In the genomic region with DNA sequence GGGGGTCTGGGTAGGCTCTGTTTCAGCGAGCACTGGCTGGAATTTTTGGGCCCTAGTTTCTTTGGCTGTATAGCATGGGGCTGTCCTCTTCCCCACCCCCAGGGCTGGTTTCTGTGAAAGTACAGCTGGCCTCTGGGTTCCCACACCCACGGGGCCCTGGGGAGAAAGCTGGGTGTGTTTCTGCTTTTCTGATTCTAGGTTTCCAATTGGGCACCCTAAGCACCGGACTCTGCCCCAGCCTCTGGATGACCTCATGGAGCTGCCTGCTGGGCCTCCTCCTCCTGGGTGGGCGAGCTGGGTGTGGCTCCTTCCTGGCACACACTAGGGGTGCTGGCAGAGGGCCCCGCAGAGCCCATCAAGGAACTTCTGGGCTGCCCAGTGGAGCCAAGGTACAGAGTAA, we compare ENCODE assay signal across 8 mouse cellular contexts. TPM values are rescaled to one million over a fixed set of nuclear protein-coding genes. Genes with fewer than 3 reads are reported as not detected.
DNase-seq lines count a peak whose midpoint lies in the region; ATAC-seq and TF ChIP-seq lines count a peak whose summit lies in the region.

No protein-coding gene starts in this region.

- no peaks in the 10 kb centered on the region for H3K27me3 ChIP-seq in liver, postnatal 0 days (ENCODE audit: insufficient read depth, low read length)
- H3K27me3 ChIP-seq in stomach, postnatal 0 days (ENCODE audit: control insufficient read depth, insufficient read depth, low read length), result no peaks in the 10 kb centered on the region
- H3K27me3 ChIP-seq in forebrain, postnatal 0 days (ENCODE audit: insufficient read depth, low read length), result no peaks in the 10 kb centered on the region

- peak; percentile 88 for ATAC-seq in liver, postnatal 0 days
- ATAC-seq in stomach, postnatal 0 days (ENCODE audit: low FRiP score, low TSS enrichment), result peak; percentile 88
- ATAC-seq in activated CD4-positive, CD25-positive, alpha-beta regulatory T cell, adult 4 months, result no peak
- no peak for ATAC-seq in forebrain, postnatal 0 days

- H3K4me3 ChIP-seq in brown adipose tissue, adult 24 weeks (ENCODE audit: insufficient read depth, low read depth, low read length), result no peak overlapping the region
- H3K4me3 ChIP-seq in liver, postnatal 0 days (ENCODE audit: low read depth, low read length), result no peak overlapping the region
- H3K4me3 ChIP-seq in stomach, postnatal 0 days (ENCODE audit: low read depth, low read length), result no peak overlapping the region
- H3K4me3 ChIP-seq in forebrain, postnatal 0 days (ENCODE audit: low read depth, low read length), result no peak overlapping the region

- peak; percentile 54 for DNase-seq in 3134 (ENCODE audit: extremely low read depth, insufficient read length, low spot score)
- DNase-seq in heart, postnatal 36 days, result peak; percentile 54 to 60
- peak; percentile 73 for DNase-seq in liver, postnatal 0 days
- DNase-seq in stomach, postnatal 0 days (ENCODE audit: low spot score), result peak; percentile 93
- no peak for DNase-seq in forebrain, postnatal 0 days
- DNase-seq in cerebellum, adult 18-20 months, result no peak

- H3K36me3 ChIP-seq in liver, postnatal 0 days (replicated peaks; ENCODE audit: insufficient read depth, low read length), result no peaks in the 10 kb centered on the region
- no peaks in the 10 kb centered on the region for H3K36me3 ChIP-seq in stomach, postnatal 0 days (ENCODE audit: control insufficient read depth, insufficient read depth, low read length)
- no peaks in the 10 kb centered on the region for H3K36me3 ChIP-seq in forebrain, postnatal 0 days (ENCODE audit: insufficient read depth)

- TF ChIP-seq CTCF in liver, postnatal 0 days (IDR thresholded peaks at IDR 0.05; ENCODE audit: low read depth), result no peak
- no peak for TF ChIP-seq CTCF in stomach, postnatal 0 days (IDR thresholded peaks at IDR 0.05; ENCODE audit: low read depth)
- TF ChIP-seq CTCF in forebrain, postnatal 0 days (IDR thresholded peaks at IDR 0.05; ENCODE audit: low read depth), result no peak

- H3K9me3 ChIP-seq in liver, postnatal 0 days (ENCODE audit: low read length), result no peaks in the 10 kb centered on the region
- no peaks in the 10 kb centered on the region for H3K9me3 ChIP-seq in stomach, postnatal 0 days (ENCODE audit: control insufficient read depth, low read length)
- H3K9me3 ChIP-seq in forebrain, postnatal 0 days (ENCODE audit: low read length), result no peaks in the 10 kb centered on the region

- intact Hi-C loops in heart, postnatal 36 days (cut with DNase I), result no loop called here

- peak overlapping the region; percentile 47 for H3K4me2 ChIP-seq in liver, postnatal 0 days (ENCODE audit: low read depth, low read length)
- peak overlapping the region; percentile 27; the same call in 1 of the 2 replicates for H3K4me2 ChIP-seq in stomach, postnatal 0 days (replicated peaks; ENCODE audit: low read depth)
- no peak overlapping the region for H3K4me2 ChIP-seq in forebrain, postnatal 0 days (ENCODE audit: low read depth)

- WGBS in liver, postnatal 0 days (ENCODE audit: insufficient replicate concordance), result 19% methylated on average over 5 of the region's 5 CpGs
- 13% methylated on average over 5 of the region's 5 CpGs for WGBS in stomach, postnatal 0 days
- WGBS in forebrain, postnatal 0 days, result 63% methylated on average over 5 of the region's 5 CpGs

- H3K27ac ChIP-seq in brown adipose tissue, adult 24 weeks (replicated peaks; ENCODE audit: low read depth, low read length), result peak overlapping the region; percentile 0; the same call in 1 of the 2 replicates
- H3K27ac ChIP-seq in liver, postnatal 0 days (ENCODE audit: low read depth), result peak overlapping the region; percentile 84
- H3K27ac ChIP-seq in stomach, postnatal 0 days (replicated peaks), result peak overlapping the region; percentile 92
- no peak overlapping the region for H3K27ac ChIP-seq in forebrain, postnatal 0 days (ENCODE audit: low read depth, low read length)

- peaks cover 27% of the 10 kb centered on the region for H3K4me1 ChIP-seq in brown adipose tissue, adult 24 weeks (ENCODE audit: control insufficient read depth, insufficient read depth, insufficient read length, low read length)
- peaks cover 31% of the 10 kb centered on the region for H3K4me1 ChIP-seq in liver, postnatal 0 days (ENCODE audit: insufficient read depth)
- H3K4me1 ChIP-seq in stomach, postnatal 0 days (replicated peaks; ENCODE audit: control insufficient read depth, insufficient read depth), result peaks cover 5% of the 10 kb centered on the region; the same call in 1 of the 2 replicates
- no peaks in the 10 kb centered on the region for H3K4me1 ChIP-seq in forebrain, postnatal 0 days (ENCODE audit: insufficient read depth)

- no peak for TF ChIP-seq EP300 in liver, postnatal 0 days (IDR thresholded peaks at IDR 0.05; ENCODE audit: low read depth)
- TF ChIP-seq EP300 in stomach, postnatal 0 days (optimal IDR thresholded peaks at IDR 0.05), result no peak

- peak overlapping the region; percentile 21; the same call in 1 of the 2 replicates for H3K9ac ChIP-seq in liver, postnatal 0 days (replicated peaks)
- peak overlapping the region; percentile 50; the same call in 1 of the 2 replicates for H3K9ac ChIP-seq in stomach, postnatal 0 days (ENCODE audit: low read length)
- no peak overlapping the region for H3K9ac ChIP-seq in forebrain, postnatal 0 days

RNA-seq across cellular contexts. Expression of a gene that starts 16.8 kb away (rescaled TPM):
- 3.8 and 6.9 TPM in 2 replicates for polyA plus RNA-seq in brown adipose tissue, adult 24 weeks (2012; ENCODE audit: insufficient read depth, insufficient read length, missing spikeins)
- 10 to 100 TPM; 16.3 to 17.6 TPM for total RNA-seq in heart, postnatal 36 days (2021)
- polyA plus RNA-seq in liver, postnatal 0 days (2015; fragmentation: Nextera tagmentation; extraction: Ambion mirVana), result 3.2 and 3.3 TPM in 2 replicates
- polyA plus RNA-seq in stomach, postnatal 0 days (2015; fragmentation: Nextera tagmentation; extraction: Ambion mirVana), result 18.2 and 22.1 TPM in 2 replicates
- polyA plus RNA-seq in activated CD4-positive, CD25-positive, alpha-beta regulatory T cell, adult 4 months (2017; shearing (Covaris generic)), result 10 to 100 TPM; 25.5 to 33.2 TPM
- 4.2 and 5.6 TPM in 2 replicates for total RNA-seq in forebrain, postnatal 0 days (2014; rRNA removed)
- polyA plus RNA-seq in forebrain, postnatal 0 days (2015; fragmentation: Nextera tagmentation; extraction: Ambion mirVana), result 3.2 and 4.8 TPM in 2 replicates

Comparison
In these comparisons a context has a peak if more than half of its experiments do, and no peak if none do; other contexts are left out.
1. DNase-seq: peak in 3134 (single experiment), heart, postnatal 36 days (2 of 2), liver, postnatal 0 days (single experiment) and stomach, postnatal 0 days (single experiment); none in forebrain, postnatal 0 days (single experiment) and cerebellum, adult 18-20 months (0 of 2).
2. ATAC-seq: peak in liver, postnatal 0 days (single experiment) and stomach, postnatal 0 days (single experiment); none in activated CD4-positive, CD25-positive, alpha-beta regulatory T cell, adult 4 months (single experiment) and forebrain, postnatal 0 days (single experiment).